Mouse (Mus musculus) ES-Bruce4 (cell line): ENCODE data around the gene Gngt1. TPM values are rescaled to one million over a fixed set of nuclear protein-coding genes. Genes with fewer than 3 reads are reported as not detected.

Source experiments
- H3K27ac ChIP-seq: 2 replicates; pipeline ENCODE4 v1.5.1; 2012; ENCODE audit warnings: low read length, inconsistent platforms; ENCODE audit not compliant: insufficient read depth
- H3K27me3 ChIP-seq: 2 replicates; pipeline ENCODE4 v1.6.1; 2012; ENCODE audit warnings: mild to moderate bottlenecking, low read length, inconsistent platforms; ENCODE audit not compliant: control insufficient read depth, poor library complexity, insufficient read depth, severe bottlenecking
- H3K36me3 ChIP-seq: 2 replicates; pipeline ENCODE4 v1.6.1; 2012; ENCODE audit warnings: inconsistent platforms, mild to moderate bottlenecking, low read length, moderate library complexity; ENCODE audit not compliant: control insufficient read depth, poor library complexity, insufficient read depth, severe bottlenecking
- H3K4me1 ChIP-seq: one replicate; pipeline ENCODE4 v1.8.1; 2011; ENCODE audit warnings: low read length; ENCODE audit not compliant: control insufficient read depth, insufficient read depth
- H3K4me3 ChIP-seq: 2 replicates; pipeline ENCODE4 v1.5.1; 2011; ENCODE audit warnings: low read depth, mild to moderate bottlenecking, low read length
- H3K9ac ChIP-seq: 2 replicates; pipeline ENCODE4 v1.6.1; 2012; ENCODE audit warnings: low read depth, mild to moderate bottlenecking, inconsistent platforms; ENCODE audit not compliant: poor library complexity, severe bottlenecking
- H3K9me3 ChIP-seq: replicated peaks from 2 replicates; pipeline ENCODE4 v1.6.1; 2012; ENCODE audit warnings: mild to moderate bottlenecking, low read length, inconsistent platforms; ENCODE audit not compliant: control insufficient read depth, poor library complexity, insufficient read depth, severe bottlenecking
- CTCF ChIP-seq: IDR thresholded peaks from one replicate; pipeline ENCODE4 v1.8.1; 2011; ENCODE audit warnings: low read depth, low read length
- EP300 ChIP-seq: IDR thresholded peaks from 2 replicates; pipeline ENCODE4 v1.6.1; 2011; ENCODE audit warnings: low read depth, low read length; ENCODE audit not compliant: insufficient read depth
- POLR2A ChIP-seq: IDR thresholded peaks from one replicate; pipeline ENCODE4 v1.8.1; 2011; ENCODE audit warnings: low read length; ENCODE audit not compliant: insufficient read depth
- polyA plus RNA-seq: library from polyadenylated mRNA; stranded (reverse); fragments of >200 nt; gene quantifications from 2 replicates; pipeline ENCODE4 v1.2.4, GENCODE M21; 2011; ENCODE audit warnings: low read depth; ENCODE audit not compliant: missing spikeins, insufficient read depth, insufficient read length

The Gngt1 gene
- polyA plus RNA-seq, 1 experiment: 0.57 TPM

DNA sequence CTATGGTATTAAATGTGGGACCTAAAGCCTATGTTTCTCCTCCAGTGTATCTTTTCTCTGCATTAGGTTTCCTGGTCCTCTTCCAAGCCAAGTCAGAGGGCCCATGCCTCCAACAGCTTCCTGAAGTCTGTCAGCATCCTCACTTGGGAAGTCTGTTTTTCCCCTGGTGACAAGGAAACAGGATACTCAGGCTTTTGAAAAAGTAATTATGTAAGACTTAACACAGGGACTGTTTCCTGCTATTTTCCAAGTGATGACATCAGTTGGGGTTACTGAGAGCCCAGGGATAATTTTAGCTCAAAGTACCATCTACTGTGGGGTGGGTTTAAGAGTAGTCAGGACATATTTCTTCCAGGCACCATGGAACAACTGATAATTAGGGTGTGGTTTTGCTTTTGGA, 16.0 kb downstream of the Gngt1 start:
- Histone ChIP-seq H3K9me3 (no peaks in the 10 kb centered on the region), H3K36me3 (no peaks in the 10 kb centered on the region), H3K27me3 (no peaks in the 10 kb centered on the region), H3K4me3 (no peak overlapping the region), H3K27ac (no peak overlapping the region), H3K4me1 (no peaks in the 10 kb centered on the region), H3K9ac (no peak overlapping the region)
- TF ChIP-seq POLR2A (no peak), CTCF (no peak), EP300 (no peak)

DNA sequence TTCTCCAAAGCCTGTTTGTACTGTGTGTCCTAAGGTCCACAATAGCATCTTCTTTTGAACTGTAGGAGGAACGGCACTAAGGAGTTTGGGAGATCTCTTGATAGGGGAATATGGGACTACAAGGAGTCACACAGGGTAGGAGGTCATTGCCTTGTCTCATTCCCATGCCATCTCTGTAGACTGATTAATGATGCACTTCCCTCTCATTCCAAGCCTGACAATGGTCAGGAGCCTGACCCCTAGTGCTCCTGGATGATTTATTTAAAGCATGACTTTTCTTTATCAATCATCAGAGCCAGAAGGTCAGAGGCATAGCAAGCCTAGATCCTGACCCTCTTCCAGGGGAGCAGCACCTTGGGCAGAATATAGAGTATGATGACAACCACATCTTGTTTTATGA, 29.1 kb downstream of the Gngt1 start:
- no peak overlapping the region for H3K4me3 ChIP-seq
- H3K27ac ChIP-seq: no peak overlapping the region
- no peak overlapping the region for H3K9ac ChIP-seq
- H3K9me3 ChIP-seq: no peaks in the 10 kb centered on the region
- H3K4me1 ChIP-seq: no peaks in the 10 kb centered on the region
- TF ChIP-seq CTCF (no peak), EP300 (no peak), POLR2A (no peak)
- no peaks in the 10 kb centered on the region for H3K27me3 ChIP-seq
- H3K36me3 ChIP-seq: no peaks in the 10 kb centered on the region

DNA sequence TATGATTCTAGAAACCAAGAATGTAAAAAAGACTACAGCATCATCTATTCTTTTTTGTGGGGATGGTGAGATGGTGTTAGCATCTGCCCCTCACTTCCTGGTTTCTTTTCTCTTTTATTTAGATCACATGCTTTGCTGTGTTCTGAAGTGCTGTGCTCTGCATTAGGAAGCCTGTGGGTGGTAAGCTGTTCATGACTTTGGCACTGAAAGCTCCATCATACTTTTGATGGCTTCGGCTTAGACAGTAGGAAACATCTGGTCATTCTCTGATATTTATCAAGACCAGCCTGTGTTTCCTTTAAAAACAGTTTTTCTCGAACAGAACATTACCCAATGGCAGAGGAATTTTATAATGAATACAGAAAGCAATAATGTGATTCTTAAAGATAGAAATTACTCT, 32.8 kb downstream of the Gngt1 start:
- H3K36me3 ChIP-seq: no peaks in the 10 kb centered on the region
- no peak for TF ChIP-seq EP300
- TF ChIP-seq POLR2A: no peak
- no peak for TF ChIP-seq CTCF
- H3K4me3 ChIP-seq: no peak overlapping the region
- no peak overlapping the region for H3K27ac ChIP-seq
- H3K9me3 ChIP-seq: no peaks in the 10 kb centered on the region
- no peaks in the 10 kb centered on the region for H3K4me1 ChIP-seq
- H3K27me3 ChIP-seq: no peaks in the 10 kb centered on the region
- H3K9ac ChIP-seq: no peak overlapping the region

DNA sequence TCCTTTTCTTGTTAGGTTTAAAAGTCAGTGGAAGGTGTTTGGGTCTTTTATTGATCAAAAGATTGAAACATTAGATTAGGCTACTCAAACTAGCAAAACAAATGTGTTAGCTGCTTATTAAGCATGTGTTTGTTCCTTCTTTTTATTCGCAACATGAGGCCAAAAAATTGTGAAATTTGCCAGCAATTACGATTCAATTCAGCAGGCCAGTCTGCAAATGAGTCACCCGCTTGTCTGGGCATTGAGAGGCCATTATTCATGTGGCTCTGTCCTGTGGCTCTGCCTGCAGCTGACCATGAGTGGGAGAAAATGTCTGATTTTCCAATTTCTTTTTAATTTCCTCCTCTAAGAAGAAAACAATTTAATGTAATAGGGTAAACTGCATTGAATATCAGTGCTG, 37.4 kb downstream of the Gngt1 start:
- no peak overlapping the region for H3K27ac ChIP-seq
- no peaks in the 10 kb centered on the region for H3K27me3 ChIP-seq
- no peak for TF ChIP-seq POLR2A
- TF ChIP-seq EP300: no peak
- no peak for TF ChIP-seq CTCF
- no peaks in the 10 kb centered on the region for H3K4me1 ChIP-seq
- H3K4me3 ChIP-seq: no peak overlapping the region
- no peaks in the 10 kb centered on the region for H3K36me3 ChIP-seq
- no peak overlapping the region for H3K9ac ChIP-seq
- H3K9me3 ChIP-seq: no peaks in the 10 kb centered on the region

DNA sequence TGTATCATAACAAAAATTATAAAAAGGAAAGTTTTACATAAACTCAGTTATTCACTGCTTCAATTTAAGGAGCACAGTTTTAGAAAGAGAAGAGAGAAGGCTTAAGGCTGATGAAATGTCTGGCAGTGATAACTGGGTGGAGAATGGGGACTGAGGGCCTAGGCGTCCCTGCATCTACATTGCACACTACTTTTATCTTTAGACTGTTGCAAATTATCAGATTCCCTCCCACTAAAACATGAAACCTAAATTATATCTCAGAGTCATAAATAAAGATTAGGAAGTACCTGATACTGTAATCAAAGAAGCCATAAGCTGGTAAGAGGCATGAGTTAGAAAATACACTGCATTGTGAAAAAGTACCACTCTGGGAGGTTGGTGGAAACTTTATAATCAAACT, 48.2 kb downstream of the Gngt1 start:
- TF ChIP-seq POLR2A: no peak
- TF ChIP-seq EP300: no peak
- no peak for TF ChIP-seq CTCF
- H3K27ac ChIP-seq: no peak overlapping the region

More for the DNA sequence above, 48.2 kb downstream of the Gngt1 start:
- no peaks in the 10 kb centered on the region for H3K4me1 ChIP-seq
- no peak overlapping the region for H3K4me3 ChIP-seq
- H3K36me3 ChIP-seq: no peaks in the 10 kb centered on the region
- no peaks in the 10 kb centered on the region for H3K27me3 ChIP-seq
- H3K9ac ChIP-seq: no peak overlapping the region
- H3K9me3 ChIP-seq: no peaks in the 10 kb centered on the region

Other genes starting within 250 kb of the Gngt1 start
- 0.18 and 0.28 TPM in 2 replicates for gene Calcr, start 229.1 kb upstream of the Gngt1 start, polyA plus RNA-seq
- gene Tfpi2, start 4.9 kb upstream of the Gngt1 start, polyA plus RNA-seq: not detected in 2 replicates
- gene Gng11, start 10.1 kb downstream of the Gngt1 start, polyA plus RNA-seq: not detected in 2 replicates
- gene Bet1, start 93.2 kb downstream of the Gngt1 start, polyA plus RNA-seq: 64.4 and 65.7 TPM in 2 replicates